28 mouse cellular contexts compared by ENCODE assay signal in the genomic region with DNA sequence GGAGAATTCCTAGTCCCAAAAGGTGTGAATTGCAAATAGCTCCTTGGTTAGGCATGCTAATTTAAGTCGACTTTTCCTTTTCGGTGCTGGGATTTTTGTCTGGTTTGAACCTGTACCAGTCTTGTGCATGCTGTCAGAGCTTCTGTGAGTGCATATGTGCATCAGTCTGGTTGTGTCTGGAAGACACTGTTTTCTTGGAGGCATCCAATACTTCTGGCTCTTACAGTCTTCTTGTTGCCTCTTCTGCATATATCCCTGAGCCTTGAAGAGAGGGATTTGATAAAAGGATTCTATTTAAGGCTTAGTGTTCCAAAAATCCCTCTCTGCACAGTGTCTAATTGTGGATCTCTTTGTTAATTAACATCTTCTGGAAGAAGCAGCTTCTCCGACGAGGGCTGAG. TPM values are rescaled to one million over a fixed set of nuclear protein-coding genes. Genes with fewer than 3 reads are reported as not detected.
DNase-seq lines count a peak whose midpoint lies in the region; ATAC-seq and TF ChIP-seq lines count a peak whose summit lies in the region.
"Had no signal": no experiment of that assay in that cellular context is flagged by ENCODE, and none has a peak within 500 bp of the region (broad histone marks: within the 10 kb centered on the region; RNA-seq: fewer than 3 reads in every experiment).

No protein-coding gene starts in this region.

- H3K27me3 ChIP-seq in forebrain, postnatal 0 days (ENCODE audit: insufficient read depth, low read length) = peaks cover 33% of the 10 kb centered on the region
- peaks cover 100% of the 10 kb centered on the region for H3K27me3 ChIP-seq in forebrain, embryonic 10.5 days (ENCODE audit: poor library complexity, severe bottlenecking)
- peaks cover 82% of the 10 kb centered on the region for H3K27me3 ChIP-seq in liver, embryonic 11.5 days (replicated peaks; ENCODE audit: control insufficient read depth, insufficient read depth, low read length)

- TF ChIP-seq CTCF in forebrain, postnatal 0 days (IDR thresholded peaks at IDR 0.05; ENCODE audit: low read depth) = no peak
- TF ChIP-seq CTCF in layer of hippocampus, adult 2 months (conservative IDR thresholded peaks at IDR 0.05) = no peak

- WGBS in forebrain, postnatal 0 days = 61% methylated on average over 4 of the region's 4 CpGs
- WGBS in forebrain, embryonic 10.5 days = 78% methylated on average over 4 of the region's 4 CpGs
- 65% methylated on average over 4 of the region's 4 CpGs for WGBS in liver, embryonic 11.5 days

- no peaks in the 10 kb centered on the region for H3K36me3 ChIP-seq in forebrain, postnatal 0 days (ENCODE audit: insufficient read depth)
- no peaks in the 10 kb centered on the region for H3K36me3 ChIP-seq in forebrain, embryonic 10.5 days (replicated peaks)
- no peaks in the 10 kb centered on the region for H3K36me3 ChIP-seq in liver, embryonic 11.5 days (ENCODE audit: control insufficient read depth, insufficient read depth, low read length)
- H3K36me3 ChIP-seq: embryonic facial prominence, embryonic 13.5 days; heart, embryonic 15.5 days; hindbrain, embryonic 13.5 days had no signal

- H3K4me3 ChIP-seq in forebrain, postnatal 0 days (ENCODE audit: low read depth, low read length) = no peak overlapping the region
- H3K4me3 ChIP-seq in forebrain, embryonic 10.5 days = no peak overlapping the region
- no peak overlapping the region for H3K4me3 ChIP-seq in layer of hippocampus, adult 2 months
- no peak overlapping the region for H3K4me3 ChIP-seq in liver, embryonic 11.5 days (ENCODE audit: low read depth, low read length)
- H3K4me3 ChIP-seq: embryonic facial prominence, embryonic 13.5 days; forebrain, embryonic 13.5 days; heart, adult 2 months; heart, embryonic 15.5 days; hindbrain, embryonic 13.5 days had no signal

- 0 out of 2 replicates have a peak, but pooled peaks cover 10% of the 10 kb centered on the region for H3K4me1 ChIP-seq in forebrain, postnatal 0 days (ENCODE audit: insufficient read depth)
- H3K4me1 ChIP-seq in forebrain, embryonic 10.5 days = peaks cover 42% of the 10 kb centered on the region
- 0 out of 2 replicates have a peak, but pooled peaks cover 1% of the 10 kb centered on the region for H3K4me1 ChIP-seq in liver, embryonic 11.5 days (replicated peaks; ENCODE audit: control insufficient read depth, insufficient read depth, low read length)

- no peak overlapping the region for H3K9ac ChIP-seq in forebrain, postnatal 0 days
- H3K9ac ChIP-seq in liver, embryonic 11.5 days (ENCODE audit: low read depth, low read length) = no peak overlapping the region
- H3K9ac ChIP-seq: embryonic facial prominence, embryonic 13.5 days; forebrain, embryonic 13.5 days; heart, embryonic 15.5 days; hindbrain, embryonic 13.5 days had no signal

- peak; percentile 83 for DNase-seq in forebrain, postnatal 0 days
- no peak for DNase-seq in forebrain, embryonic 10.5 days (ENCODE audit: extremely low spot score, low spot score)
- DNase-seq in layer of hippocampus, adult 2 months (ENCODE audit: low spot score in 2 of 2) = peak; percentile 46 to 55
- no peak for DNase-seq in layer of hippocampus, postnatal 10 days (ENCODE audit: low spot score in 2 of 2)
- DNase-seq in layer of hippocampus, postnatal 14 days (ENCODE audit: low spot score in 2 of 2) = peak; percentile 37 to 70
- DNase-seq in liver, embryonic 11.5 days (ENCODE audit: low spot score) = no peak
- no peak for DNase-seq in B cell, adult 2 months
- DNase-seq: adrenal gland, adult 2 months; adrenal gland, postnatal 36 days; cerebellum, adult 11-12 months; cerebellum, adult 9-10 months; cerebellum, postnatal 25 days; gastrocnemius, postnatal 10 days; heart, adult 2 months; heart, postnatal 14 days had no signal

- ATAC-seq in forebrain, postnatal 0 days = peak; percentile 68
- no peak for ATAC-seq in liver, embryonic 11.5 days (replicated peaks; ENCODE audit: low FRiP score)
- ATAC-seq: activated CD4-positive, CD25-positive, alpha-beta regulatory T cell, adult 4 months; forebrain, embryonic 13.5 days; hindbrain, postnatal 0 days; Patski had no signal

- H3K4me2 ChIP-seq in forebrain, postnatal 0 days (ENCODE audit: low read depth) = no peak overlapping the region
- H3K4me2 ChIP-seq in liver, embryonic 11.5 days = no peak overlapping the region
- H3K4me2 ChIP-seq: embryonic facial prominence, embryonic 13.5 days; forebrain, embryonic 13.5 days; heart, embryonic 11.5 days; heart, embryonic 15.5 days; hindbrain, embryonic 13.5 days had no signal

- H3K9me3 ChIP-seq in forebrain, postnatal 0 days (ENCODE audit: low read length) = no peaks in the 10 kb centered on the region
- peaks cover 7% of the 10 kb centered on the region; the same call in 1 of the 2 replicates for H3K9me3 ChIP-seq in forebrain, embryonic 10.5 days
- no peaks in the 10 kb centered on the region for H3K9me3 ChIP-seq in liver, embryonic 11.5 days (ENCODE audit: control insufficient read depth, low read length)
- H3K9me3 ChIP-seq: embryonic facial prominence, embryonic 13.5 days; forebrain, embryonic 13.5 days; heart, embryonic 15.5 days; hindbrain, embryonic 13.5 days had no signal

- H3K27ac ChIP-seq in forebrain, postnatal 0 days (ENCODE audit: low read depth, low read length) = no peak overlapping the region
- H3K27ac ChIP-seq in forebrain, embryonic 10.5 days = no peak overlapping the region
- no peak overlapping the region for H3K27ac ChIP-seq in layer of hippocampus, adult 2 months
- no peak overlapping the region for H3K27ac ChIP-seq in liver, embryonic 11.5 days (ENCODE audit: low read depth, low read length)
- H3K27ac ChIP-seq: embryonic facial prominence, embryonic 13.5 days; forebrain, embryonic 13.5 days; heart, adult 2 months; heart, embryonic 15.5 days; hindbrain, embryonic 13.5 days; hindbrain, postnatal 0 days had no signal

RNA-seq across cellular contexts. Expression of a gene that starts 5.2 kb away (rescaled TPM):
- total RNA-seq in forebrain, postnatal 0 days (2014; rRNA removed) = 0.48 and 1.2 TPM in 2 replicates
- 0.53 and 1.5 TPM in 2 replicates for polyA plus RNA-seq in forebrain, postnatal 0 days (2015; fragmentation: Nextera tagmentation; extraction: Ambion mirVana)
- 0.31 and 0.69 TPM in 2 replicates for polyA plus RNA-seq in forebrain, embryonic 10.5 days (2016; fragmentation: Nextera tagmentation; extraction: Ambion mirVana)
- under 1 TPM in 1 of 2 experiments, not detected in 1; 0.15 TPM for total RNA-seq in layer of hippocampus, adult 2 months (2021)
- under 1 TPM; 0.16 to 0.20 TPM for total RNA-seq in layer of hippocampus, postnatal 10 days (2021)
- under 1 TPM; 0.37 to 0.64 TPM for total RNA-seq in layer of hippocampus, postnatal 14 days (2021)
- 0.11 TPM in 1 of 2 replicates, not detected in the other for polyA plus RNA-seq in liver, embryonic 11.5 days (2014; fragmentation: Nextera tagmentation; extraction: Ambion mirVana)
- total RNA-seq: adrenal gland, adult 2 months; adrenal gland, postnatal 36 days; CH12.LX; gastrocnemius, postnatal 10 days; heart, adult 2 months; heart, postnatal 14 days; hematopoietic stem cell, adult 5-6 weeks had no signal
- polyA plus RNA-seq: activated CD4-positive, CD25-positive, alpha-beta regulatory T cell, adult 4 months; adrenal gland, adult 2 months; gonadal fat pad, adult 2 months; heart, adult 2 months; heart, embryonic 15.5 days; Patski had no signal

RNA-seq across cellular contexts. Expression of a gene that starts 17.7 kb away (rescaled TPM):
- 67.3 and 79.8 TPM in 2 replicates for total RNA-seq in forebrain, postnatal 0 days (2014; rRNA removed)
- 57.8 and 68.1 TPM in 2 replicates for polyA plus RNA-seq in forebrain, postnatal 0 days (2015; fragmentation: Nextera tagmentation; extraction: Ambion mirVana)
- polyA plus RNA-seq in forebrain, embryonic 10.5 days (2016; fragmentation: Nextera tagmentation; extraction: Ambion mirVana) = 80.6 and 81.1 TPM in 2 replicates
- total RNA-seq in layer of hippocampus, adult 2 months (2021) = 10 to 100 TPM; 39.9 to 40.6 TPM
- 10 to 100 TPM; 40.8 TPM for total RNA-seq in layer of hippocampus, postnatal 10 days (2021)
- total RNA-seq in layer of hippocampus, postnatal 14 days (2021) = 10 to 100 TPM; 34.9 to 39.3 TPM
- 45.1 and 52.6 TPM in 2 replicates for polyA plus RNA-seq in liver, embryonic 11.5 days (2014; fragmentation: Nextera tagmentation; extraction: Ambion mirVana)

RNA-seq across cellular contexts. Expression of a gene that starts 17.9 kb away (rescaled TPM):
- total RNA-seq in forebrain, postnatal 0 days (2014; rRNA removed) = 49.8 and 56.1 TPM in 2 replicates
- polyA plus RNA-seq in forebrain, postnatal 0 days (2015; fragmentation: Nextera tagmentation; extraction: Ambion mirVana) = 66.1 and 74.3 TPM in 2 replicates
- 39.2 and 41.7 TPM in 2 replicates for polyA plus RNA-seq in forebrain, embryonic 10.5 days (2016; fragmentation: Nextera tagmentation; extraction: Ambion mirVana)
- total RNA-seq in layer of hippocampus, adult 2 months (2021) = 10 to 100 TPM; 24.8 to 28.7 TPM
- 10 to 100 TPM; 22.3 to 24.9 TPM for total RNA-seq in layer of hippocampus, postnatal 10 days (2021)
- 10 to 100 TPM; 21.9 to 25.7 TPM for total RNA-seq in layer of hippocampus, postnatal 14 days (2021)
- polyA plus RNA-seq in liver, embryonic 11.5 days (2014; fragmentation: Nextera tagmentation; extraction: Ambion mirVana) = 41.4 and 44.6 TPM in 2 replicates

RNA-seq across cellular contexts. Expression of a gene that starts 28.2 kb away (rescaled TPM):
- 259 and 284 TPM in 2 replicates for total RNA-seq in forebrain, postnatal 0 days (2014; rRNA removed)
- 348 and 396 TPM in 2 replicates for polyA plus RNA-seq in forebrain, postnatal 0 days (2015; fragmentation: Nextera tagmentation; extraction: Ambion mirVana)
- 0.58 and 2.1 TPM in 2 replicates for polyA plus RNA-seq in forebrain, embryonic 10.5 days (2016; fragmentation: Nextera tagmentation; extraction: Ambion mirVana)
- total RNA-seq in layer of hippocampus, adult 2 months (2021) = 100 to 1,000 TPM; 255 to 267 TPM
- 100 to 1,000 TPM; 247 to 252 TPM for total RNA-seq in layer of hippocampus, postnatal 10 days (2021)
- 100 to 1,000 TPM; 203 to 219 TPM for total RNA-seq in layer of hippocampus, postnatal 14 days (2021)
- polyA plus RNA-seq in liver, embryonic 11.5 days (2014; fragmentation: Nextera tagmentation; extraction: Ambion mirVana) = 0.19 and 0.52 TPM in 2 replicates
- total RNA-seq: CH12.LX; heart, postnatal 14 days; hematopoietic stem cell, adult 5-6 weeks had no signal
- polyA plus RNA-seq: activated CD4-positive, CD25-positive, alpha-beta regulatory T cell, adult 4 months; C2C12; Patski had no signal

RNA-seq across cellular contexts. Expression of a gene that starts 39.1 kb away (rescaled TPM):
- not detected in 2 replicates for total RNA-seq in forebrain, postnatal 0 days (2014; rRNA removed)
- not detected in 2 replicates for polyA plus RNA-seq in forebrain, postnatal 0 days (2015; fragmentation: Nextera tagmentation; extraction: Ambion mirVana)
- not detected in 2 replicates for polyA plus RNA-seq in forebrain, embryonic 10.5 days (2016; fragmentation: Nextera tagmentation; extraction: Ambion mirVana)
- total RNA-seq in layer of hippocampus, adult 2 months (2021) = not detected
- not detected for total RNA-seq in layer of hippocampus, postnatal 10 days (2021)
- not detected for total RNA-seq in layer of hippocampus, postnatal 14 days (2021)
- polyA plus RNA-seq in liver, embryonic 11.5 days (2014; fragmentation: Nextera tagmentation; extraction: Ambion mirVana) = not detected in 2 replicates
- total RNA-seq: adrenal gland, adult 2 months; adrenal gland, postnatal 36 days; CH12.LX; gastrocnemius, postnatal 10 days; heart, adult 2 months; heart, postnatal 14 days; hematopoietic stem cell, adult 5-6 weeks; hindbrain, postnatal 0 days had no signal
- polyA plus RNA-seq: activated CD4-positive, CD25-positive, alpha-beta regulatory T cell, adult 4 months; adrenal gland, adult 2 months; C2C12; cortical plate, adult 2 months; embryonic facial prominence, embryonic 13.5 days; forebrain, embryonic 13.5 days; gonadal fat pad, adult 2 months; heart, embryonic 11.5 days; hindbrain, embryonic 13.5 days; hindbrain, postnatal 0 days; Patski had no signal

Comparison
In these comparisons a context has a peak if more than half of its experiments do, and no peak if none do; other contexts are left out.
1. DNase-seq: peak in forebrain, postnatal 0 days (single experiment), layer of hippocampus, adult 2 months (2 of 2) and layer of hippocampus, postnatal 14 days (2 of 2); none in forebrain, embryonic 10.5 days (single experiment), layer of hippocampus, postnatal 10 days (0 of 2), liver, embryonic 11.5 days (single experiment) and B cell, adult 2 months (0 of 2).